Mouse (Mus musculus) yolk sac, embryonic 10.5 days (tissue): ENCODE results near the gene Ciz1.

Experiments used
- DNase-seq: peaks from one replicate; pipeline ENCODE4 v3.0.0-alpha.2; 2017; ENCODE audit warnings: low spot score

Gene Ciz1

GRCm38 (mm10) chr2:32319586-32320580, 32.2 kb upstream of the Ciz1 start:
- DNase-seq: peak; percentile 43

DNA sequence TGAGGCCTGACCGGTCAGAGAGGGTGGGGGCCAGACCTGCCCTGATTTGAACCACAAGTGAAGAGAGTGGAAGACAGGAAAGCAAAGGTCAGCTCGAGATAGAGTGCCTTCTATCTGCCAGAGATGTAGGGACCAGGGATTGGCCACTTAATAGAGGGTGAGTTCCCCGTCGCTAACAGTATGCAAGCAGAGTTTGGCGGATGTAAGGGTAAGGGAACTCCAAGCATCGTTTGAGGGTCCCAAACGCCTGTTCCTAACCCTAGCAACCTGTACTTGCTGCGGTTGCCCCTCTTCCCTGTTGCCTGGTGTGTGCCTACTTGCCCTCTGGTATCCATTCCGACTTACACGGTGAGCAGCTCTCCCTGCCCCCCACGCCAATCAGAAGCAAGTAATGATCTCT, 31.4 kb upstream of the Ciz1 start:
- no peak for DNase-seq

GRCm38 (mm10) chr2:32321591-32322298, 30.4 kb upstream of the Ciz1 start:
- peak; percentile 85 for DNase-seq

DNA sequence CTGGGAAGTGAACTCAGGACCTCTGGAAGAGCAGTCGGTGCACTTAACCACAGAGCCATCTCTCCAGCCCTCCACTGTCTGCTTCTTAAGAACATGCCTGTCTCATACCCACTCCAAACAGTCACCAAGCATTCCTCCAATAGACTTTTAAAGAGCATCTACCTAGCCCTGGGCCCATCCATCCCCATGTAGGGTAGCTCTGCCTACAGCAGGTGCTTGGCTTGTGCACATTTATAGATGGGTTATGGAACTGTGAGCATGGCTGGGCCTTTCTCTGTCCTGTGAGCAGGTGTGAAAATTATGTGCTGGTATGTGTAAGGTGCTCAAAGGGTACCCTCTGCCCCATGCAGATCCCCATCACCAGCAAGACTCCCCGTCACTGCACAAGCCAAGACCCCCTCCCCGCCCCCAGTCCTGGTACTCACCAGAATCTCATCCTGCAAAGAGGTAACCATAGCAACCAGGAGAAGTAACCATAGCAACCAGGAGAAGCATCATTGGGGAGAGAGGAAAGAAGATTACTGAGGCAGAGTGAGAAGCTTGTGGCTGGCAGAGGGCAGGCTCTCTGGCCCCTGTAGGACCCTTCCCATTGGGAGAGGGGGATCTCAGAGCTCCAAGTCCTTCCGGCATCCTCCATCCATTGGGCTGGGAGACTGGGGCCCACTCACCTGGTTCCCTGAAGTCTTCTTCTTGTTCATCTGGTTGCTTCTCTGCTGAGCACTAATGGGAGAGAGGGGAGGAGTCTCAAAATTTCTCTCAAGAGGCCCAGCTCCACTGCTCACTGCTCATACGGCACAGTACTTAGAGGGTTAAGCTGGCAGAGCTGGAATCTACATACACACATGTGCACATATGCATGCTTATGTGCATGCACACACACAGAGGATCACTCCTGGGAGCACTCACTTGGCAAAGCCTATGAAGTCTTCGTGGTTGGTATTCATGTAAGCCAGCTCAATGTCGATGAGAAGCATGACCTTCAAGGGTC, 29.1 kb upstream of the Ciz1 start:
- DNase-seq: no peak

GRCm38 (mm10) chr2:32324322-32324721, 27.8 kb upstream of the Ciz1 start:
- no peak for DNase-seq

DNA sequence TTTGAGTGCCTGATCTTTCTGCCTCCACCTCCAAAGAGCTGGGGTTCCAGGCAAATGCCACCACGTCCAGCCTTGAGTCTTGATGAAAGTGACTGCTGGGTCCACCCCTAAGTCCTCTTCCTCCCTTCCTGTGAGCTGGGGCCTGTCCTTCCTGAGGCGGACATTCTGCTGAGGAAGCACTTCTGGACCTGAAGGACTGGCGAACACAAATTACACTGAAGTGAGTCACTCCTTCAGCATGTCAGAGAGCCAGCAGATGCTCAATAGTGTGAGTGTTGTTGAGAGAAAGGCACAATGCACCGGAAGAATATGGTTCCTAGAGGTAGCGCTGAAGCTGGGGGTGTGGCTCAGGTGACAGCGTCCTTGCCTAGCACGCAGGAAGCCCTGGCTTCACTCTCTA, 26.8 kb upstream of the Ciz1 start:
- DNase-seq: peak; percentile 61

DNA sequence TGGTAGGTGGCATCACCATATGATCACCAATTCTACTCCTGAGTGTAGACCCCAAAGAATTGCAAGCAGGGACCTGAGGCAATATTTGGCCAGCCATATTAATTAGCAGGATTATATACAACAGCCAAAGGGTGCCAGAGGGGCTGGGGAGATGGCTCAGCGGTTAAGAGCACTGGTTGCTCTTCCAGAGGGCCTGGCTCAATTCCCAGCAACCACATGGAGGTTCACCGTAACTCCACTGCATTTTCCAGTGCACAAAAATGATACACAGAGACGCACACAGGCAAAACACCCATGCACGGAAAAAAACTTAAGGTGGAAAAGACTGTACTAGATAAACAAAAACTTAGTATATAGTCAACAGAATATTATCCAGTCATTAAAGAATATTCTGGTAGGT, 24.9 kb upstream of the Ciz1 start:
- DNase-seq: no peak

DNA sequence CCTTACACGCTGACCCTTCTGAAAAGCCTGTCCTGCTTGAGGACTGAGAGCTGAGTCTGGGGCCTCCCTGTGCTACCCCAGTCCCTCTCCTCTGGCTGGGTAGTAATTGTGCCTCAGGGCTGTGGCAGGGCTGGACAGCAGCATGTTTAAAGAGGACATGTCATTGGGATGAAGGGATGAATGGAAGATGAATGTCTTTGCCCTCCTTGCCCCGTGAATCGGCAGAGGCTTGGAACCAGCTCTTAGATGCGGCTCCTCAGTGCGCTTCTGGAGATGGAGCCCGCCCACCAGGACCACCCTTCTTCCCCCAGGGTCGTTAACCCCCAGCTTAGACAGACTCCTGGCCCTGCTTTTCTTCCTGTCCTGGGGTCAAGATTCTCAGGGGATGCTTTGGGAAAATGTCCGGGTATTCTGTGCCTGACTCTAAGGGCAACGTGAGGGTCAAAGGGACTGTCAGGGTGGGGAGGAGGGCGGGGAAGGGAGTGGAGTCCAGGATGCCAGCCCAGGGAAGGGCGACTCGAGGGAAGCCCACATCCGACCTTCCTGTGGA, 23.1 kb upstream of the Ciz1 start:
- peak; percentile 18 for DNase-seq

DNA sequence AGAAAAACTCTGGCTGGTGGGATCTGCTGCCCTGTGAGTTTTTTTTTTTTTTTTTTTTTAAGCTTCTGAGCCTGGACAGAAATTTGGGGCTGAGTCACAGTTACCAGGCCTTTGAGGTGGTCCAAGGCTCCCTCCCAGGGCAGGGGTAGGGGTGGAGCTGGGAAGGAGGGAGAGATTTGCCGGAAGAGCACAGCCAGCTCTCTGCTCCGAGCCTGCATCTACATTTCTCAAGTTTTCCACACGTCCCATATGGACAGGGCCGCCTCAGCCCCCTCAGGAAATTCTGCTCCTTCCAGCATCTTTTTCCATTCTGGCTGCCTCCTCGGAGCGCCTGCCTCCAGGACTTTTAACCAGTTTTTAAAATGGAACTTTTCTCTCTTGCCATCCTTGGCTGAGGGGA, 22.6 kb upstream of the Ciz1 start:
- no peak for DNase-seq

GRCm38 (mm10) chr2:32332159-32332558, 20.0 kb upstream of the Ciz1 start:
- no peak for DNase-seq

GRCm38 (mm10) chr2:32335888-32336287, 16.2 kb upstream of the Ciz1 start:
- DNase-seq: no peak

DNA sequence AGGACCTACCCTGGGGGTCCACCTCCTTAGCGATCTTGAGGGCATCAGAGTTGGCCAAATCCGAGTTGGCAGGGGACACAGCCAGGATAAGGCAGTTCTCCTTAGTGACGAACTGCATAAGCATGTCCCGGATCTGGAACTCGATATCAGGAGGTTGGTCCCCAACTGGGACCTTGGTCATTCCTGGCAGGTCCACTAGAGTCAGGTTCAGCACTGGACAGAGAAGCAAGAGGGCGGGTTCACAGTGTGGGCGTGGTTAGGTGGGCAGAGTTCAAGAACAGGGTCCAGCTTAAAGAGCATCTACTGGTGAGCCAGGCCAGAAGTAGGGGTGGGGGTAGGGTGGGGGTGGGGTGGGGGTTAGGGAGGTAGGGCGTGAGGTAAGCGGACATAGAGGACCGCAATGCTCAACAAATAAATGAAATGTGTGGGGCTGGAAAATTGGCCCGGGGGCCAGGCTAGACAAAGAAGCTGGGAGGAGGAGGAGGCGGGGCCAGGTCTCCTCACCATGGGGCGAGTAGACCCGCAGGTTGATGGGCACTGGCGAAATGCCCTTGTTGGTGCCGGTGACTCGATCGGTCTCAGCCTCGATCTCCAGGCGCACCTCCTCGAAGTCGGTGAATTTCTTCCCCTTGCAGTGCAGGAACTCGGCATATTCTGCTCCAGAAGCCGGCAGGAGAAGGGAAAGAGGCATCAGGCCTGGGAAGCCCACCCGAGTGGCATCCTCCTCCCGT, 12.1 kb upstream of the Ciz1 start:
- no peak for DNase-seq

DNA sequence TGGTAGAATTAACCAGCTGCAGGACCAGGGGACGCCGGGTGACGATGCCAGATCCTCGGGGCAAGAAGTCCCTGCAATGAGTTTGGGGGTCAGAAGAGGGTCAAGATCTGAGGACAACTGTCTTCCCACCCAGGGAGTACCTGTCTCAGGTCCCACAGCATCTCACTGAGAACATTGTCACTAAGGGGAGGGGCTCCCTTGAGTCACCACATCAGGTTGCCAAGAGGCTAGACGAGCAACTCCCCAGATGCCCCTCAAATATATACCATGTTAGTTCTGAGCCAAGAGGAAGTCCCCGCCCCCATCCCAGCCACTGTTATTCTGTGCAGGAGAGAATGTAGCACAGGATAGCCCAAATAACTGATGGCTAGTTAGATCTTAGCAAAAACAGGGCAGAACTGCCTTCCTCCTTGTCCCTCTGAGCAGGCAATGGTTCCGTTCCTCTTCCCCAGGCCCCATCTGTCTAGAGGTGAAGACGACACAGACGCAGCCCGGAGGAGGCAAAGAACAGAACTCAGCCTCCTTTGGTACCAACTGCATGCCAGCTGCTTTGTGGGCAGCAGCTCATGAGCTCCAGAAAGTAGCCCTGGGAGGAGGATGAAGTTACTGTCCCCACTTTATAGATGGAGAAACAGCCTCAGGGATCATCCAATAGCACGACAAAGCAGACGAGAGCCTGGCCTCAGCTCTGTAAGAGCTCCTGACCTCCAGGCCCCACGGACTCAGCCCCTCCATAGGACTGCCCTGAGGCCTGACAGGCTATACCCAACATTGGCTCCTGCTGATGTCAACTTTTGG, 11.1 kb upstream of the Ciz1 start:
- DNase-seq: no peak

- no peak for DNase-seq
Observed at GRCm38 (mm10) chr2:32341634-32341939, 10.5 kb upstream of the Ciz1 start.

GRCm38 (mm10) chr2:32342039-32342438, 10.1 kb upstream of the Ciz1 start:
- DNase-seq: no peak

DNA sequence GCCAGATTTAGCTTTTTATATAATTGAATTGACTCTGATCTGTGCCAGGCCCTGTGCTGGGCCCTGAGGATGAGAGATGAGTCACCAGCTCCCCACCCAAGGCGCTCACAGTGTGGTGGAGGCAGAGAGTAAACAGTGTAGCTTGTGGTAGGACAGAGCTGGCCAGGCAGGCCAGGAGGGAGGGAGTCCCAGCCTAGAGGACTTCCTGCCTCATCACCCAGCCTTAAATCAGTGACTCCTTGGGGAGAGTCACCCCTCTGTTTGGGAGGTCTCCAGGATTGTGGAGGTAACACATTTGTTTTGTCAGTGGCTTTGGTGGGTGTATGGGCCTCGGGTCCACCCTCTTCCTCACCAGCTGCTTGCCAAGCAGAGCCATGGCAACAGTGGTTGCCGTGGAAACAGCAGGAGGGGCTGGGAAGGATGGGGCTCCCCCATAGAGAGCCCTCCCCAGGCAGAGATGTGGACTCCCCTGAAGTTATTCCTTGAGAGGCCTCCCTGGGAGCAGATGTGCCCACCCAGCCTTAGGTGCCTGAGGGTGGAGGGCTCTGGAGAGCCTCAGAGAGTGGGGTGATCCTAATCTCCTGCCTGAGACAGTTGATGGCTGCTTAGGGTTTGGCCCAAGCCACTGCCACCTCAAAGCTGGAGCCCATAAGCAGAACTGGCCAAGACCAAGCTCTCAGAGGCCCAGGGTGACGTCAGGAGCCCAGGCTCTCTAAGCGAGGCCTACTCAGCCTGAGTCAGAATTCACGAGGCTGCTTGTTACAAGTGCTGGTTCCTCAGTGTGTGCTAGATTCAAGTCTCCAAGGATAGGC, 9.4 kb upstream of the Ciz1 start:
- DNase-seq: no peak

GRCm38 (mm10) chr2:32343351-32343671, 8.8 kb upstream of the Ciz1 start:
- DNase-seq: no peak

- no peak for DNase-seq
Observed at GRCm38 (mm10) chr2:32344056-32344455, 8.1 kb upstream of the Ciz1 start.

GRCm38 (mm10) chr2:32344598-32345321, 7.4 kb upstream of the Ciz1 start:
- no peak for DNase-seq
